Comparison of ENCODE assay signal across 9 mouse cellular contexts in genomic region chr13:15759633-15760441, GRCm38 (mm10).
DNase-seq lines count a peak whose midpoint lies in the region; ATAC-seq and TF ChIP-seq lines count a peak whose summit lies in the region.
"Had no signal": no experiment of that assay in that cellular context is flagged by ENCODE, and none has a peak within 500 bp of the region (broad histone marks: within the 10 kb centered on the region; RNA-seq: fewer than 3 reads in every experiment).

No protein-coding gene starts in this region.

- TF ChIP-seq EP300 in heart, adult 2 months (IDR thresholded peaks at IDR 0.05; ENCODE audit: insufficient read depth, low read depth, low read length): no peak

- H3K9ac ChIP-seq in heart, adult 2 months (ENCODE audit: low read depth, low read length): peak overlapping the region; percentile 6; the same call in 1 of the 2 replicates
- peak overlapping the region; percentile 41; the same call in 1 of the 2 replicates for H3K9ac ChIP-seq in embryonic facial prominence, embryonic 12.5 days
- H3K9ac ChIP-seq in intestine, embryonic 14.5 days (ENCODE audit: low read length): peak overlapping the region; percentile 32
- peak overlapping the region; percentile 70 for H3K9ac ChIP-seq in midbrain, embryonic 16.5 days (ENCODE audit: low read depth, low read length)

- peak overlapping the region; percentile 45 for H3K27ac ChIP-seq in heart, adult 2 months
- H3K27ac ChIP-seq in embryonic facial prominence, embryonic 12.5 days: no peak overlapping the region
- peak overlapping the region; percentile 57 for H3K27ac ChIP-seq in intestine, embryonic 14.5 days (ENCODE audit: low read depth)
- peak overlapping the region; percentile 89 for H3K27ac ChIP-seq in midbrain, embryonic 16.5 days (ENCODE audit: low read length)
- H3K27ac ChIP-seq: macrophage had no signal

- ATAC-seq in embryonic facial prominence, embryonic 12.5 days (ENCODE audit: insufficient number of reproducible peaks, insufficient read depth, low FRiP score, low TSS enrichment): no peak
- ATAC-seq in intestine, embryonic 14.5 days (replicated peaks; ENCODE audit: low FRiP score, low TSS enrichment, low read depth): no peak
- peak; percentile 44 for ATAC-seq in midbrain, embryonic 16.5 days
- ATAC-seq in erythroblast, adult 5-6 weeks (replicated peaks; ENCODE audit: low FRiP score, poor library complexity, severe bottlenecking): no peak

- DNase-seq in heart, adult 2 months: no peak
- no peak for DNase-seq in heart, postnatal 10 days
- no peak for DNase-seq in intestine, embryonic 14.5 days (ENCODE audit: low spot score)
- DNase-seq in frontal cortex, postnatal 14 days (ENCODE audit: low spot score in 2 of 2): no peak
- DNase-seq in gastrocnemius, postnatal 10 days: no peak

- no peaks in the 10 kb centered on the region for H3K27me3 ChIP-seq in heart, adult 2 months (ENCODE audit: control insufficient read depth, insufficient read depth, low read length)
- H3K27me3 ChIP-seq in embryonic facial prominence, embryonic 12.5 days: no peaks in the 10 kb centered on the region
- H3K27me3 ChIP-seq in intestine, embryonic 14.5 days (replicated peaks; ENCODE audit: control insufficient read depth, insufficient read depth, low read length): no peaks in the 10 kb centered on the region
- H3K27me3 ChIP-seq in midbrain, embryonic 16.5 days (ENCODE audit: control insufficient read depth, insufficient read depth, low read depth, low read length): no peaks in the 10 kb centered on the region

- H3K79me2 ChIP-seq in heart, adult 2 months (replicated peaks; ENCODE audit: control insufficient read depth, insufficient read depth, low read length): no peaks in the 10 kb centered on the region

- WGBS in heart, adult 2 months: 29% methylated on average over 10 of the region's 10 CpGs
- WGBS in embryonic facial prominence, embryonic 12.5 days: 17% methylated on average over 10 of the region's 10 CpGs
- 33% methylated on average over 10 of the region's 10 CpGs for WGBS in intestine, embryonic 14.5 days
- WGBS in midbrain, embryonic 16.5 days: 8% methylated on average over 10 of the region's 10 CpGs

- intact Hi-C loops in heart, adult 2 months (cut with DNase I): loop anchor here (5.0 to 10.0 kb wide), 2 partner anchors 235 to 1093 kb away; no protein-coding TSS in a partner anchor
- intact Hi-C loops in heart, postnatal 10 days (cut with DNase I): loop anchor here (5.0 kb wide), 1 partner anchor 203 kb away; no protein-coding TSS in a partner anchor

- peak overlapping the region; percentile 37; the same call in 1 of the 2 replicates for H3K4me3 ChIP-seq in heart, adult 2 months
- H3K4me3 ChIP-seq in embryonic facial prominence, embryonic 12.5 days: peak overlapping the region; percentile 34
- H3K4me3 ChIP-seq in intestine, embryonic 14.5 days (ENCODE audit: low read depth, low read length): peak overlapping the region; percentile 36; the same call in 1 of the 2 replicates
- peak overlapping the region; percentile 40 for H3K4me3 ChIP-seq in midbrain, embryonic 16.5 days (ENCODE audit: low read depth, low read length)

- no peaks in the 10 kb centered on the region for H3K9me3 ChIP-seq in embryonic facial prominence, embryonic 12.5 days
- H3K9me3 ChIP-seq in intestine, embryonic 14.5 days (ENCODE audit: control insufficient read depth, low read length): no peaks in the 10 kb centered on the region
- H3K9me3 ChIP-seq in midbrain, embryonic 16.5 days (replicated peaks; ENCODE audit: control insufficient read depth, low read length, poor library complexity, severe bottlenecking): no peaks in the 10 kb centered on the region

- TF ChIP-seq CTCF in heart, adult 2 months (IDR thresholded peaks at IDR 0.05): no peak

- no peaks in the 10 kb centered on the region for H3K36me3 ChIP-seq in heart, adult 2 months (ENCODE audit: control insufficient read depth, insufficient read depth, low read length)
- H3K36me3 ChIP-seq in embryonic facial prominence, embryonic 12.5 days: no peaks in the 10 kb centered on the region
- no peaks in the 10 kb centered on the region for H3K36me3 ChIP-seq in intestine, embryonic 14.5 days (ENCODE audit: control insufficient read depth, insufficient read depth, low read length)
- no peaks in the 10 kb centered on the region for H3K36me3 ChIP-seq in midbrain, embryonic 16.5 days (ENCODE audit: control insufficient read depth, insufficient read depth, low read length)

- peak overlapping the region; percentile 57 for H3K4me2 ChIP-seq in embryonic facial prominence, embryonic 12.5 days (replicated peaks)
- peak overlapping the region; percentile 62 for H3K4me2 ChIP-seq in intestine, embryonic 14.5 days (ENCODE audit: low read length)
- peak overlapping the region; percentile 65 for H3K4me2 ChIP-seq in midbrain, embryonic 16.5 days (ENCODE audit: low read length)

- no peak for TF ChIP-seq POLR2A in heart, adult 2 months (IDR thresholded peaks at IDR 0.05; ENCODE audit: insufficient read depth, low read depth, low read length)

- H3K4me1 ChIP-seq in heart, adult 2 months (ENCODE audit: control insufficient read depth, insufficient read depth, low read length): no peaks in the 10 kb centered on the region
- no peaks in the 10 kb centered on the region; the same call in 1 of the 2 replicates for H3K4me1 ChIP-seq in embryonic facial prominence, embryonic 12.5 days
- H3K4me1 ChIP-seq in intestine, embryonic 14.5 days (replicated peaks; ENCODE audit: control insufficient read depth, insufficient read depth, low read length): peaks cover 5% of the 10 kb centered on the region; the same call in 1 of the 2 replicates
- H3K4me1 ChIP-seq in midbrain, embryonic 16.5 days (ENCODE audit: control insufficient read depth, insufficient read depth, low read length): peaks cover 14% of the 10 kb centered on the region

Comparison
In these comparisons a context has a peak if more than half of its experiments do, and no peak if none do; other contexts are left out.
1. H3K9ac ChIP-seq: peak in every context shown above with its lines; median percentile 70 in midbrain, embryonic 16.5 days; 41 in embryonic facial prominence, embryonic 12.5 days; 32 in intestine, embryonic 14.5 days; 6 in heart, adult 2 months.